Mouse (Mus musculus) adrenal gland, adult 2 months (tissue): ENCODE results near the gene Txlna. TPM values are rescaled to one million over a fixed set of nuclear protein-coding genes. Genes with fewer than 3 reads are reported as not detected.

Experiments
- DNase-seq: peaks from one replicate; pipeline ENCODE4 v3.0.0; 2021
- long read RNA-seq: library from polyadenylated mRNA; stranded (forward); transcript quantifications from one replicate; pipeline ENCODE4 v2.0.0, GENCODE M21; 2021
- polyA plus RNA-seq: library from polyadenylated mRNA; depleted of rRNA; stranded (reverse); fragments of >200 nt; gene quantifications from 2 replicates; pipeline ENCODE4 v1.2.3, GENCODE M21; 2012; rRNA removed
- total RNA-seq, 2 experiments: library from RNA; stranded (reverse); gene quantifications; 2 replicates each; pipeline ENCODE4 v1.2.3; 2021

Gene Txlna
- total RNA-seq (10 to 100 TPM; 56.0 to 66.6 TPM), polyA plus RNA-seq (25.2 and 28.9 TPM in 2 replicates)
- long read RNA-seq, full-length matches to known transcripts: 31 of 43 reads
- long read RNA-seq, partial matches to known transcripts: 4 of 43 reads
- long read RNA-seq, other reads (novel, unspliced or antisense): 8 of 43 reads

GRCm38 (mm10) chr4:129640638-129641467 lies at the start of gene Txlna:
Gene Txlna (minus strand): TSS chr4:129641065.
- peak; percentile 97 for DNase-seq

DNA sequence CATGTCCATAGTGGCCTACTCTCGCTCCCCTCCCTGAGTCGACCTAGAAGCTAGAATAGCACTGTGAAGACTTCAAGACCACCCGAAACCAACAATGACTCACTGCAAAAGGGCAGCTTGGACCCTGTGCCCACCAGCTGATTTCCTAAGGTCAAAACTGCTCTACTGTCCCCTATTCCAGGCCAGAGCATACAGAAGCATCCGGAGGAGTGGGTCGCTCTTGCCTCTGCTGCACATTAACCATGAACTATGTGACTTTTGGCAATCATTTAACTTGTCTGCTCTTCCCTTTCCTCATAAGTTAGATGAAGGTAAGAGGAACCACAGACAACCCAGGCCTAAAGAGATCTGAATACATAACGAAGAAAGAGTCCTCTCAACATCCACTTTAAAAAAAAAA lies 43.7 kb upstream of the Txlna start:
- DNase-seq: no peak

GRCm38 (mm10) chr4:129683901-129684493 lies 43.1 kb upstream of the Txlna start:
- no peak for DNase-seq

- DNase-seq: no peak
These were observed 41.0 kb upstream of the Txlna start for GRCm38 (mm10) chr4:129681837-129682236.

- no peak for DNase-seq
These were observed 32.1 kb upstream of the Txlna start for GRCm38 (mm10) chr4:129672878-129673449.

DNA sequence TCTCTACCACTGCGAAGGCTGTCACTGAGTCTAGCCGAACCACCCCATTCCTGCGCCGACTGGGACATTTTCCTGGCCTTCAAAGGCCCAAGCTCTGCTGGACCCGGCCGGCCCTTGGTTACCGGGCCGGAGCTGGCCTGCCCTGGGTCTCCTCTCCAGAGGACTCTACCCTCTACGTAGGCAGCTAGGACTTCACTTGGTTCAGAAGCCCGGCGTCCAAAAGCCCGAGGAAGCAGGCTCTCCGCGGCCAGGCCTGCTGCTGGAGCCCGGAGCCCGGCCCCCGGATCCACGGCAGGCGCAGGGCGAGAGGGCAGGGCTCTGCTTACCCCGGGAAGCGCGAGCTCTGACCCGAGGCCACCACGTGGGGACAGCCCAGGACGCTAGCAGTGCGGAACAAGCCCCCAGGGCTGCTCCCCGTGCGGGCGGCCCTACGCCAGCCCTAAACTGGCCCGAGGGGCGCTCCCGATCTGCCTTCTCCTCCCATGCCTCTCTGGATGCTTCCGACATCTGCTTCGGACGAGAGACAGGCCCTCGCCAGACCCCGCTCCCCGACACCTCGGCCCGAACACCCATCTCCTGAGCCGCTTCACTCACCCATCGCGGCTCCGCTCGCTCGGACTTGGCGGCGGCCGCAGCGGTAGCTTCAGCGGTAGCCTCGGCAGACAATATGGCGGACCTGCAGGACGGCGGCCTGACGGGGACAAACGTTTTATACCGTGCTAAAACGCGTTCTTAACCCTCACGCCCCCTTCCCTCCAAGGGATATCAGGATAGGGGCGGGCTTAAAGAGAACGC lies 31.4 kb upstream of the Txlna start, which contains the start of gene Kpna6:
Gene Kpna6 (minus strand): TSS at position 685 of the 795 bp plus-strand sequence.
- peak; percentile 95 for DNase-seq

GRCm38 (mm10) chr4:129671491-129672082 lies 30.7 kb upstream of the Txlna start:
- peak; percentile 74 for DNase-seq

DNA sequence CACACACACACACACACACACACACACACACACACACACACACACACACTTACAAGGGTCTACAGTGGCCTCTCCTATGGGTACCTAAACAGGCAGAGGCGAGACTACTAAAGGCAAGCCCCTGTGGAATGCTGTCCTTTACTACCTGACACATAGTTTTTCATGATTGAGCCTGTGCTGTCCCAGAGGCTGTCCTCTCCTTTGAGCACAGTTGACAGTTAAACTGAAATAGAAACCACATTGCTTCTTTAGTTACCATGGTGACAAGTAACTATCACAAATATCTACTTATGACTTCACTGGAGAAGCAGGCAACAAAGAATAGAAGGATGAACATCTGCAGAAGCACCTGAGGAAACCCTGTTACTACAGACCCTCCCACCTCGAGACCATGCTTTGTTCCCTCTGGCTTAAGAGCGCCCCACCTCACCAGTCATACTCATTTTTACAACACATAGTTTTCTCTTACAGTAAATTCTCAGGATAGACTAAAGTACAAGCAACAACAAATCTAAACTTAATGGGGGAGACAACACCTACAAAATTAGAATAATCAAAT lies 21.5 kb upstream of the Txlna start:
- no peak for DNase-seq

DNA sequence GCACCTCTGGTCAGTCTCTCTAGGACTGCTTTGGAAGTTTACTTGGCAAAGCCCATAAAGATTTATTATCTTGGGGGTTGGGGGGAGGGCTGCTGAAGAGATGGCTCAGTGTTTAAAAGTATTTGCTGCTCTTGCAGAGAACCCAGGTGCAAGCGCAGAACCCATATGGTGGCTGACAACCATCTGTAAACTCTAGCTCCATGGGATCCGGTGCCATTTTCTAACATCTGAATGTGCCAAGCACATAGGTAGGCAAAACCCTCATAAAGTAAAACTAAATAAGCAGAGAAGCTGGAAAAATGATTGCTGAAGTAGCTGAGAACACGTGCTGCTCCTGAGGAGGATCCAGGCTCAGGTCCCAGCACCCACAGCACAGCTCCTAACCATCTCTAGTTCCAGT lies 20.7 kb upstream of the Txlna start:
- no peak for DNase-seq

DNA sequence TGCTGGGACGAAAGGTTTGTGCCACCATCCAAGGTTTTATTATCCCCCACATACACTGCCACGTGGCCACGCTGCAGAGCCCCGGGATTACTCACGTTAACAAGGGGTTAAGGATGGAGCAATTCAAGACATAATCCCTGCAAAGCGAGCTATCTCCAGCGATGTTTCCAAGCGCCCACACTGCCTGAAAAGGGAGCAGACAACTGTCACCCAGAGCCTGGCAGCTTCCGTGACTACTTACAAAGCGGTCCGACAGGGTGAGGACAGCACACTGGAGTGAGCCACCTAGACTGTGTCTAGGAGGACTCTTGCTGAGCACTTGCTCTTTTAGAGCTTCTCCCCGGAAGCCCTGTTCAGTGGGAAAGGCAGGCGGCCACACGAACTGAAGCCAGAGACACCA lies 13.9 kb upstream of the Txlna start:
- DNase-seq: no peak

DNA sequence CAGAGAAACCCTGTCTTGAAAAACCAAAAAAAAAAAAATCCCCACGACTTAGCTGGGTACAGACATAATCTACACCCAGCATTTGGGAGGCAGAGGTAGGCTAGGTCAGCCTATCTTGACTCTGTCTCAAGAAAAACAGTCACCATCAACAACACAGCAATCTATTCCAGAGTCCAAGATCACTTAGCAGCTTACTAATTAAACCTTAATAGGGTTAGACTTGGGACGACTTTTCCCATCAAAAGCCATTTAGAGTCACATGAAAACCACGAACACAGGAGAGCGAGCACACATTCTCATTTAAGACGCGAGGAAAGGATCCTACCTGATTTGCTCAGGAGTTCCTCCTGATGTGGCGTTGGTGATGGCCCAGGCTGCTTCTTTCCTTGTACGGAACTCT lies 9.5 kb upstream of the Txlna start:
- DNase-seq: no peak

DNA sequence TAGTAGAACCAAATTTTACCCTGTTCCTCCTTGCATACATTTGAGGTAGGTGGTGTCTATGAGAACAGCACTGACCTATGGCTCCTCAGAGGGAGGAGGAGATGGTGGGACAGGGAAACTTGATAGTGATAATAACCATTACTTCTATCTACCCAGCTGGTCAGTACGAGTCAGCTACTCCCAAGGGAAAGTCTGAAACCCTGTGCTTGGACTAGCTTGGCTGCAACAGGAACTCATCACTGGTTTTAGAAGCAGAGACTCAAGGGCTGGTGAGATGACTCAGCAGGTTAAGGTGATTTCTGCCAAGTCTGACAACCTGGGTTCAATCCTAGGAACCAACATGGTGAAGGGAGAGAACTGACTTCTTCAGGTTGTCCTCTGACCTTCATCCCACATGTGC lies 7.8 kb upstream of the Txlna start:
- no peak for DNase-seq

DNA sequence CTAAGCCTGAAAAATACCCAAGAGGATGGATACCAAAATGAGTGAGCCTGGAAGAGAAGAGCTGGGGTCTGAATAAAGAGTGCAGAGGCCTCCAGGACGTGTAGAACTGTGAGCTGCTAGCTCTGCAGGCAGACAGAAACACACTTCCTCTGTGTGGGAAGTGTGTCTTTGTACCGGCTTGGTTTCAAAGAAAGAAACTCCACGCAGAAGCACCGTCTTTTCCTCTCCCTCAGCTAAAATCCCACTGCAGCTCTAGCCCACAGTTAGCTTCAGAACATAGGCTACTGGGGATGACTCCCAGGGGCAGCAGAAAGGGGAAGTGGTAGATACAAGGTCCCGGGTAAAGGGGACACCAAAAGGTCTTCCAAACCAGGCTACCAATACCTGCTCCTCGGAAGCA lies 4.3 kb upstream of the Txlna start:
- no peak for DNase-seq

GRCm38 (mm10) chr4:129641756-129642155 lies 891 bp upstream of the Txlna start:
- peak; percentile 25 for DNase-seq

DNA sequence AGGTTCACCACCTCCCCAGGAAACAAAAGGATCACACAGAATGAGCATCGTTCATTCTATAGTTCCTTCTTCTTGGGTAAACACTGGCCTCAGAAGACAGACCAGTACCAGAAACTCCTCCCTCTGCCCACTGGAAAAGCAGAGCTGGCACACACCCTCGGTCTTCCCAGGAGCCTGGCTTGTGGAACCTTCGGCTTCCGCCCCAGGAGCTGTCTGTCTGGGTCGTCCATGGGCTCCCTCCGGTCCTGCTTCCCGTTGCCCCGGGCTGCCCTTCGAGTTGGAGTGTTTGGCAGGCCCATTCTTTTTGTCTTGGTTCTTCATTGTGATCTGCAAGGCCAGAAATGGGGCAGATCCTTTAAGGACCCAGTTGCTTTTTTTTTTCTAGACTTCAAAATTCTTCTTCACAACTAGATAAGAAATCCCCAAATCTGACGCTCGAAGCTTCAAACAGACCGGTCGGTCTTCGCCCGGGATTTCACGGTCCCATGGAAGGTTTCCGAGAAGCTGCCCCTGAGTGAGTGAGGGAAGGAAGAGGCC lies 696 bp downstream of the Txlna start:
- peak; percentile 69 for DNase-seq

DNA sequence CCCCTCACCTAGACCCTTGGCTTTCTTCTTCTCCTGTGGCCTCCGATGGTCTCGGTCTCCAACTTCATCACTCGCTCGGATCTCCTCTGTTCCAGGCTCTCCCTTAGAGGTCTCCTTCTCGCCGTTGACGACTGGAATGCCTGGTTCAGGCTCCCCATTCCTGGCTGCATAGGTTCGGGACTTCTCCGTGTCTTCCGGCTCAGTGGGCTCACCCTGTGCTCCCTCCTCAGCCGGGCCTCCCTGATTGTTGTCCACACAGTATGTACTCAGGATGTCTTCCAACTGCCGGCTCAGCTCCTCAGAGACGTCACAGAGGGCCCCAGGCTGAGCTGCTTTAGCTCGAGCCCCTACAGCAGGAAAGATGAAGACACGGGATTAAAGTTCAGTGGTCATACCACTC lies 1.6 kb downstream of the Txlna start:
- no peak for DNase-seq

GRCm38 (mm10) chr4:129633852-129634251 lies 7.0 kb downstream of the Txlna start:
- DNase-seq: no peak

GRCm38 (mm10) chr4:129631867-129632266 lies 9.0 kb downstream of the Txlna start:
- DNase-seq: no peak

- DNase-seq: peak; percentile 67
These were observed 9.9 kb downstream of the Txlna start for GRCm38 (mm10) chr4:129630944-129631343.

DNA sequence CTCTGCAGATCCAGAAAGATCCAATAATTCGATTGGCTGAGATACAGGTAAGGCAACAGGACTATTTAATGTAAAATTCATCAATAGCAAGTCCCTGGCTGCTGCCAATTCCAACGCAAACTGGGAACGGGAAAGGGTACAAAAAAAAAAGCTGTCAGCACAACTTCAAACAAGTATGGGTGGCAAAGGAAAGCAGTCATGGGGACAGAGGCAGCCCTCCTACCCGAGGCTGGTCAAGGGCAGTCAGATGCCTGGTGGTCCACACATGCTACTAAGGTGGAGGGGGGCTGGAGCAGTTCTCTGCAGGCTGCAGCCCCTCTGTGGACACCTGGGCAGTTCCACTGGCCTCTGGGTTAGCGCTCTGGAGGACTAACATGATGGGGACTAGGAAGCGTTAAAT lies 14.8 kb downstream of the Txlna start:
- DNase-seq: no peak

GRCm38 (mm10) chr4:129625496-129625895 lies 15.4 kb downstream of the Txlna start:
- DNase-seq: no peak
